Mouse (Mus musculus): Measurements from ENCODE around the gene Mrm2. TPM values are rescaled to one million over a fixed set of nuclear protein-coding genes. Genes with fewer than 3 reads are reported as not detected.

Gene Mrm2
- polyA plus RNA-seq, 1 experiment from 2014 or later: 13.7 TPM

DNA sequence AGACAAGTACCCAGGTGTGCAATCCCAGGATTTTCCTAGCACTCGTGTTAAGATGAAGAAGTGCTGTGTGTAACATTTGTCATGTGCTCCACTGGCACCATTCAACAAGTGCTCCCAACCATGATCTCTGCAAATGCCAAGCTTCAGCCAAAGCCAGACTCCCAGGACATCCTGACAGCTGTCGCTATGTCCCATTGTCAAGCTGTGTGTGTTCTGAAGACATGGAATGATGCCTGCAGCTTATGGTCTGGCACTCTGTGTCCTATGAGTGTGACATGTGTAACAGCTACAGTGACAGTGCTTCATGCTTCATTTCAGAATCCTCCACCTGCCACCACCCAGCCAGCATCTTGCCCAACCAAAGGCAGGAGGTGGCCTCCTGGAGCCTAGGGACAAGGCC, 47.7 kb downstream of the Mrm2 start:
- Histone ChIP-seq H3K4me3 (ENCODE audit: low read depth, low read length) (no peak overlapping the region), H3K36me3 (ENCODE audit: control insufficient read depth, insufficient read depth) (peaks cover 18% of the 10 kb centered on the region; the same call in 1 of the 2 replicates), H3K4me2 (replicated peaks; ENCODE audit: low read depth) (no peak overlapping the region), H3K4me1 (replicated peaks; ENCODE audit: control insufficient read depth, insufficient read depth, low read length) (0 out of 2 replicates have a peak, but pooled peaks cover 5% of the 10 kb centered on the region), H3K27me3 (replicated peaks; ENCODE audit: control insufficient read depth, insufficient read depth, low read length) (no peaks in the 10 kb centered on the region), H3K9ac (ENCODE audit: low read depth, low read length) (no peak overlapping the region), H3K9me3 (ENCODE audit: control insufficient read depth) (no peaks in the 10 kb centered on the region), H3K27ac (ENCODE audit: low read depth, low read length) (no peak overlapping the region)
- no peak for ATAC-seq
- WGBS: 94% methylated on average over 2 of the region's 2 CpGs
- TF ChIP-seq CTCF (IDR thresholded peaks at IDR 0.05; ENCODE audit: low read depth): no peak

DNA sequence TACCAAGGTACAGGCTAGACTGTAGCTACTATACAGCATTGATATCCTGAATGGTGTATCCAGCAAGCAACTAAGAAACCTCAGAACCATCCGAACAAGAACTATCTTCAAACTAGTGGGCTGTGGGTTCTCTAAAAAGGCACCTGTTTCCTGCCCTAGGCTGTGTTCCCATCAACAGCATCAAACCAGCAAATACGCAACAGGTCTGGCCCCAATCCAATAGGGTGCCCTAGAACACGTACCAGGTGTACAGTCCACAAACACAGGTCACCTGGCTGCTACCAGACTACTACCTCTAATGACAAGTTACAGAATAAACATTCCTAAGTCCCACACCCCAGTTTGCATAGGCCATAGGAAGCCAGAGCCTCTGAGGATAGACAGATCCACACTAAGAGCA, 48.8 kb downstream of the Mrm2 start:
- no peak for ATAC-seq
- Histone ChIP-seq H3K9me3 (ENCODE audit: control insufficient read depth) (no peaks in the 10 kb centered on the region), H3K27me3 (replicated peaks; ENCODE audit: control insufficient read depth, insufficient read depth, low read length) (no peaks in the 10 kb centered on the region), H3K36me3 (ENCODE audit: control insufficient read depth, insufficient read depth) (peaks cover 19% of the 10 kb centered on the region), H3K9ac (ENCODE audit: low read depth, low read length) (no peak overlapping the region), H3K27ac (ENCODE audit: low read depth, low read length) (no peak overlapping the region), H3K4me2 (replicated peaks; ENCODE audit: low read depth) (no peak overlapping the region), H3K4me1 (replicated peaks; ENCODE audit: control insufficient read depth, insufficient read depth, low read length) (0 out of 2 replicates have a peak, but pooled peaks cover 5% of the 10 kb centered on the region), H3K4me3 (ENCODE audit: low read depth, low read length) (no peak overlapping the region)
- TF ChIP-seq CTCF (IDR thresholded peaks at IDR 0.05; ENCODE audit: low read depth): no peak
- 81% methylated on average over 3 of the region's 3 CpGs for WGBS

DNA sequence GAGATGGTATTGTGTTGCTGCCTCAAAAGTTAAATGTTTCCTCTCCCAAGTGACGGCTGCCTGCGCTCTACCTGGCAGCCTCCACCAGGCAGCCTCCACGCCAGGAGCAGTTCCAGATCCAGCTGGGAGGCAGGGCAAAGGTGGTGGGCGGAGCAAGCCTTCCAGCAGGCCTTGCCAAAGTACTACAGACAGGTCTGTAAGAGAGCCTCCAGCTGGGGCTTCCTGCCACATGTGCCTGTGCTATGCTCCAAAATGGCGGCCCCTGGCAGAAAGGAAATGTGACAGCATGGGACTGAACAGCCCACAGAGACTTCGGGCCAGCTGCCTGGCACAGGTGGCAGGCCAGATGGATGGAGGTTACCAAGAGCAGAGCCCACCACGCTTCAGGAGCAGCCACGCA, 49.3 kb downstream of the Mrm2 start:
- Histone ChIP-seq H3K27ac (ENCODE audit: low read depth, low read length) (no peak overlapping the region), H3K9me3 (ENCODE audit: control insufficient read depth) (no peaks in the 10 kb centered on the region), H3K4me2 (replicated peaks; ENCODE audit: low read depth) (no peak overlapping the region), H3K4me3 (ENCODE audit: low read depth, low read length) (no peak overlapping the region), H3K27me3 (replicated peaks; ENCODE audit: control insufficient read depth, insufficient read depth, low read length) (no peaks in the 10 kb centered on the region), H3K4me1 (replicated peaks; ENCODE audit: control insufficient read depth, insufficient read depth, low read length) (0 out of 2 replicates have a peak, but pooled peaks cover 5% of the 10 kb centered on the region), H3K36me3 (ENCODE audit: control insufficient read depth, insufficient read depth) (peaks cover 21% of the 10 kb centered on the region), H3K9ac (ENCODE audit: low read depth, low read length) (no peak overlapping the region)
- no peak for TF ChIP-seq CTCF (IDR thresholded peaks at IDR 0.05; ENCODE audit: low read depth)
- no peak for ATAC-seq
- 73% methylated on average over 8 of the region's 8 CpGs for WGBS

DNA sequence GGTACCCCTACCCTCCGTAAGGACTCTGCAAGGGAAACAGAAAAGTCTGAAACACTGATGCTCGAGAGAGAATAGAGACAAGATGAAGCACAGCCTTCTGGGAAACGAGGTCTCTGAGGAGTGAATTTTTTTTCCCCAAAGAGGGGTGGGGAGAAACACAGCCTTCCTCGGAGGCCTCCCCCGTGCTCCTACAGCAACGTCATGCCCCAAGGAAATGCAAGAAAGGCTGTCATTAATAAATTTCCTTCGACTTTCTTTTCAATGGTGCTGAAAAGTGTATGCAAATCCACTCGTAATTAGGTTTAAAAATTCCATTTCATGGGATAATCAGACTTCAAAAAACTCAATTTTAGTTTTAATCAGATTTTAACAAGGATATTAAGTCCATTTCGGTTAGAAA, 51.5 kb downstream of the Mrm2 start:
- H3K36me3 ChIP-seq (ENCODE audit: control insufficient read depth, insufficient read depth): peaks cover 21% of the 10 kb centered on the region
- no peak for ATAC-seq
- 0 out of 2 replicates have a peak, but pooled peaks cover 5% of the 10 kb centered on the region for H3K4me1 ChIP-seq (replicated peaks; ENCODE audit: control insufficient read depth, insufficient read depth, low read length)
- H3K27me3 ChIP-seq (replicated peaks; ENCODE audit: control insufficient read depth, insufficient read depth, low read length): no peaks in the 10 kb centered on the region
- WGBS: 85% methylated on average over 9 of the region's 9 CpGs
- H3K4me3 ChIP-seq (ENCODE audit: low read depth, low read length): no peak overlapping the region
- H3K9me3 ChIP-seq (ENCODE audit: control insufficient read depth): no peaks in the 10 kb centered on the region
- no peak for TF ChIP-seq CTCF (IDR thresholded peaks at IDR 0.05; ENCODE audit: low read depth)
- H3K9ac ChIP-seq (ENCODE audit: low read depth, low read length): no peak overlapping the region
- H3K27ac ChIP-seq (ENCODE audit: low read depth, low read length): no peak overlapping the region
- H3K4me2 ChIP-seq (replicated peaks; ENCODE audit: low read depth): no peak overlapping the region

Other genes starting within 250 kb of the Mrm2 start
- gene Mad1l1, start 10.3 kb downstream of the Mrm2 start, polyA plus RNA-seq (2015; fragmentation: Nextera tagmentation; extraction: Ambion mirVana): 10.3 and 11.1 TPM in 2 replicates
- 28.9 and 34.7 TPM in 2 replicates for gene Nudt1, start 10.2 kb downstream of the Mrm2 start, polyA plus RNA-seq (2015; fragmentation: Nextera tagmentation; extraction: Ambion mirVana)
- gene Snx8, start 57.4 kb upstream of the Mrm2 start, polyA plus RNA-seq (2015; fragmentation: Nextera tagmentation; extraction: Ambion mirVana): 67.5 and 89.0 TPM in 2 replicates
- gene Eif3b, start 87.4 kb upstream of the Mrm2 start, polyA plus RNA-seq (2015; fragmentation: Nextera tagmentation; extraction: Ambion mirVana): 52.3 and 54.6 TPM in 2 replicates
- gene Gm4869, start 113.7 kb upstream of the Mrm2 start, polyA plus RNA-seq (2015; fragmentation: Nextera tagmentation; extraction: Ambion mirVana): 0.05 TPM in 1 of 2 replicates, not detected in the other
- gene Chst12, start 173.7 kb upstream of the Mrm2 start, polyA plus RNA-seq (2015; fragmentation: Nextera tagmentation; extraction: Ambion mirVana): 17.0 and 18.8 TPM in 2 replicates
- 1.1 and 1.5 TPM in 2 replicates for gene Grifin, start 233.2 kb upstream of the Mrm2 start, polyA plus RNA-seq (2015; fragmentation: Nextera tagmentation; extraction: Ambion mirVana)

All from intestine, postnatal 0 days (tissue).